Mouse (Mus musculus): ENCODE results near the gene Elmod2. TPM values are rescaled to one million over a fixed set of nuclear protein-coding genes. Genes with fewer than 3 reads are reported as not detected.
A peak's percentile ranks its signal among the peaks of the same experiment; 100 is the strongest.
"Not testable (repeated sequence)": the region's sequence is repeated elsewhere in the genome, so short reads cannot be mapped to it uniquely, and the experiment has no call there.

Elmod2 gene
- total RNA-seq, 2 experiments from 2014 or later = 6.5 to 7.1 TPM

DNA sequence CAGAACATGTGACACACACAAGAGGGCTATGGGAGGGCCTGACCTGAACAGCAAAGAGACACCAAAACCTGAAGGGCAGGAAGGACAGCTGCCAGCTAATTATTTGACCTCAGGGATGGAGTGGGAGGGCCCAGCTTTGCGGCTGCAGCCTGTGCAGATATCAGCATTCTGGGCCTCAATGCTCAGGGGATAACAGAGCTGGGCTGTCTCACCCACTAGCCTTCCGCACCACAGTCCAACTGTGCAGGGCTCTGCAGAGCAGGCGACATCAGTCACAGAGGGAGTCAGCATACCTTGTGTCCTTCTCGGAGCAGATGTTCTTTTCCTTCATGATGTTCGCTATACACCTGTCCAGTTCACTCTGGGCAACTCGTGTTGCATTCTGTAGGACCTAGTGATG is 9.9 kb downstream of the Elmod2 start:
- no peak for DNase-seq
- TF ChIP-seq CTCF (IDR thresholded peaks at IDR 0.05) = no peak
- H3K27ac ChIP-seq = no peak overlapping the region
- intact Hi-C loops (cut with DNase I) = no loop called here
- H3K4me3 ChIP-seq = no peak overlapping the region

DNA sequence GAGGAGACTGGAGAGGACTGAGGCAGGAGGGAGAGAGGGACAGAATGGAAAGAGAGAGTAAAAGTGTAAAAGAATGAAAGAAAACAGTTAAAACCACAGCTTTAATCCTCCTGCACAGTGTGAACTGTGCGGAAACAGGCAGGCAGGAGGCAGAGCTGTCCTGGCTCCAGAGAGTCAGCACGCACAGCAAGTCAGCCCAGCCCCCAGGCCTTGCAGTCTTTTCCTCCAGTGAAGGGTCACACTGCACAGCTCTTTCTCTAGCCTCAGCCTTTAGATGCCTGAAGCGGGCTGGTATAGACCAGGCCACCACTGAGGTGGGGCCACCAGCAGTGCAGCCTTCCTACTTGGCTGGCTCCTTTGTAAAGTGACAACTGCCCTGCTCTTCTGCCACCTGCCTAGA is 11.7 kb downstream of the Elmod2 start:
- Histone ChIP-seq H3K27ac (no peak overlapping the region), H3K4me3 (no peak overlapping the region)
- no peak for DNase-seq
- intact Hi-C loops (cut with DNase I) = no loop called here
- TF ChIP-seq CTCF (IDR thresholded peaks at IDR 0.05) = no peak

GRCm38 (mm10) chr8:83315691-83316090 is 16.6 kb downstream of the Elmod2 start:
- DNase-seq = no peak
- Histone ChIP-seq H3K4me3 (no peak overlapping the region), H3K27ac (no peak overlapping the region)
- TF ChIP-seq CTCF (IDR thresholded peaks at IDR 0.05) = no peak
- intact Hi-C loops (cut with DNase I) = no loop called here

- H3K27ac ChIP-seq; DNase-seq; H3K4me3 ChIP-seq; intact Hi-C loops (cut with DNase I): not testable (repeated sequence)
These were observed 17.2 kb downstream of the Elmod2 start for GRCm38 (mm10) chr8:83315084-83315483.

GRCm38 (mm10) chr8:83309836-83310235 is 22.4 kb downstream of the Elmod2 start:
- intact Hi-C loops (cut with DNase I) = no loop called here
- no peak for TF ChIP-seq CTCF (IDR thresholded peaks at IDR 0.05)
- H3K4me3 ChIP-seq = no peak overlapping the region
- DNase-seq = no peak
- H3K27ac ChIP-seq = no peak overlapping the region

GRCm38 (mm10) chr8:83304946-83305345 is 27.3 kb downstream of the Elmod2 start:
- intact Hi-C loops (cut with DNase I) = no loop called here
- no peak for DNase-seq
- Histone ChIP-seq H3K27ac (no peak overlapping the region), H3K4me3 (no peak overlapping the region)
- no peak for TF ChIP-seq CTCF (IDR thresholded peaks at IDR 0.05)

- no peak overlapping the region for H3K4me3 ChIP-seq
- TF ChIP-seq CTCF (IDR thresholded peaks at IDR 0.05) = peak; percentile 55
- H3K27ac ChIP-seq = no peak overlapping the region
- peak; percentile 24 for DNase-seq
- intact Hi-C loops (cut with DNase I) = no loop called here
These were observed 32.2 kb downstream of the Elmod2 start for GRCm38 (mm10) chr8:83300135-83300534.

DNA sequence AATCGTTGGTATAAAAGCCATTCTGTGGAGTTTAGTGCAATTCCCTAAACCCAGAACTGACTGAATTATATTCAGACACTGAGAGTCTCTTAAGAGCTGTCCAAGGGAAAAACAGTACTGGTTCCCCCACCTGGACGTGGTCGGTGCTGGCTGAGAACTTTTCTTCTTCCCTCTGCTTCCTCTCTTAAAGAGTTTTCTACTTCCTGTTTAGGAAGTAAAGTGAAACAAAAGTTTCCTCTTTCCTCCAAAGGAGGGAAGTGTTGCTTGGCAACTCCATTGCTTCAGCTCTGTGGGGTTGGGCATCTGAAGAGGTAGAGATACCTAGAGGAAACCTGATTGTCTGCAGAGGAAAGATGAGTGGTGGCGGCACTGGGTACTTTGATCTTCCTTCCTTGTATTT is 34.9 kb downstream of the Elmod2 start:
- intact Hi-C loops (cut with DNase I) = no loop called here

DNA sequence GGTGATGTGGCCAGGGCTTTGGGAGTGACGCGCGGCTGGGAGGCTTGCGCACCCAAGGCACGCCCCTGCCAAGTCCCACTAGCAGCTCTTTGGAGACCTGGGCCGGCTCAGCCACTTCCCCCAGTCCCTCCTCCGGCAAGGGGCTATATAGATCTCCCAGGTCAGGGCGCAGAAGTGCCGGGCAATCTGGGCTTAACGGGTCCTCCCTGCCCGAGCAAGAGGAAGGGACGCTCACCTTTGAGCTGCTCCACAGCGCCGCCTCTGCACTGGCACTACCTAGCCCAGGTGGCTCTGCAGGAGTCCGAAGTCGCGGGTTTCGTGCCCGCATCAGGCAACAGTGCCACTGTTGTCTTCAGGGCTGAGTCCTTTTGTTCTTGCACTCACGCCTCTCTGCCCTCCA is 42.1 kb downstream of the Elmod2 start, which contains the start of gene Ucp1:
Gene Ucp1 (plus strand): TSS at position 177 of the 400 bp plus-strand sequence.
- no peak for DNase-seq
- no peak for TF ChIP-seq CTCF (IDR thresholded peaks at IDR 0.05)
- intact Hi-C loops (cut with DNase I) = no loop called here
- H3K27ac ChIP-seq = no peak within 1 kb of the TSS
- H3K4me3 ChIP-seq = peak within 1 kb of the TSS; percentile 30

More for the DNA sequence above, 34.9 kb downstream of the Elmod2 start:
- TF ChIP-seq CTCF (IDR thresholded peaks at IDR 0.05) = no peak
- no peak overlapping the region for H3K27ac ChIP-seq
- H3K4me3 ChIP-seq = no peak overlapping the region
- DNase-seq = no peak

- intact Hi-C loops (cut with DNase I) = no loop called here
- H3K27ac ChIP-seq = no peak overlapping the region
These were observed 46.9 kb downstream of the Elmod2 start for GRCm38 (mm10) chr8:83285391-83285790.

GRCm38 (mm10) chr8:83278431-83278830 is 53.9 kb downstream of the Elmod2 start:
- no peak for DNase-seq
- Histone ChIP-seq H3K27ac (no peak overlapping the region), H3K4me3 (no peak overlapping the region)
- no peak for TF ChIP-seq CTCF (IDR thresholded peaks at IDR 0.05)
- intact Hi-C loops (cut with DNase I) = no loop called here

More at GRCm38 (mm10) chr8:83285391-83285790, 46.9 kb downstream of the Elmod2 start:
- no peak for TF ChIP-seq CTCF (IDR thresholded peaks at IDR 0.05)
- no peak overlapping the region for H3K4me3 ChIP-seq
- DNase-seq = no peak

DNA sequence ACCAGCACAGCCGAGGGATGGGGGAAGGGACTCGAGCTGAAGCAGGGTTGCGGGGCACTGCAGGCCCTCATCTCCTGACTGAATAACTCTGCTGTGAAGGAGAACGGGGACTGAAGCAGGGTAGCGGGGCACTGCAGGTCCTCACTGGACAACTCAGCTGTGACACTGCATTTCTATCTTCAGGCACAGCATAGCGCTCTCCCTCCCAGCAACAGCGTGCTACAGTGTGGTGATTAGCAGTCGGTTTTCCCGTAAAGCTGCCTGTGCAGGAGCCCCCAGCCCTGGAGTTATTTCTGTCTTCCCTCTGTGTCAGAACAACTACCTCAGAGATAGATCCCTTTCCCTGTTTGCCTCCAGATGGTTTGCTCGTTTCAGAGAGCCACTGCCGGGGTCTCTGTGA is 57.8 kb downstream of the Elmod2 start:
- Histone ChIP-seq H3K4me3 (no peak overlapping the region), H3K27ac (no peak overlapping the region)
- no peak for DNase-seq
- no peak for TF ChIP-seq CTCF (IDR thresholded peaks at IDR 0.05)
- intact Hi-C loops (cut with DNase I) = no loop called here

- intact Hi-C loops (cut with DNase I) = no loop called here
- no peak overlapping the region for H3K27ac ChIP-seq
- no peak for TF ChIP-seq CTCF (IDR thresholded peaks at IDR 0.05)
- DNase-seq = no peak
- H3K4me3 ChIP-seq = 0 out of 2 replicates have a peak overlapping the region, but pooled peaks have one; percentile 21
These were observed 59.8 kb downstream of the Elmod2 start for GRCm38 (mm10) chr8:83272464-83272863.

DNA sequence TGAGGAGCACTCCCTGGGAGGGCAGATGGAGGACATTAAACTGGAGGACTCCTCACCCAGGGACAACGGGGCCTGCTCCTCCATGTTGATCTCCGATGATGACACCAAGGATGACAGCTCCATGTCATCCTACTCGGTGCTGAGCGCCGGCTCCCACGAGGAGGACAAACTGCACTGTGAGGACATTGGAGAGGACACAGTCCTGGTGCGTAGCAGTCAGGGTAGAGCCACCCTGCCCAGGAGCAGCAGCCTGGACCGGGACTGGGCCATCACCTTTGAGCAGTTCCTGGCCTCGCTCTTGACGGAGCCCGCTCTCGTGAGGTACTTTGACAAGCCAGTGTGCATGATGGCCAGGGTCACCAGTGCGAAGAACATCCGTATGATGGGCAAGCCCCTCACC is 61.1 kb downstream of the Elmod2 start:
- no peak for DNase-seq
- no peak for TF ChIP-seq CTCF (IDR thresholded peaks at IDR 0.05)
- no peak overlapping the region for H3K27ac ChIP-seq
- intact Hi-C loops (cut with DNase I) = no loop called here
- H3K4me3 ChIP-seq = no peak overlapping the region

Other genes with a start within 250 kb of the Elmod2 start
- gene Tbc1d9, start 167.1 kb downstream of the Elmod2 start, total RNA-seq (2021) = 1 to 10 TPM in 1 of 2 experiments, under 1 TPM in 1; 0.46 to 1.1 TPM
- not detected for gene Gm10645, start 166.3 kb downstream of the Elmod2 start, total RNA-seq (2021)
- gene Ucp1, start 42.1 kb downstream of the Elmod2 start, total RNA-seq (2021) = not detected
- not detected for gene Mgat4d, start 16.0 kb upstream of the Elmod2 start, total RNA-seq (2021)
- gene Clgn, start 57.4 kb upstream of the Elmod2 start, total RNA-seq (2021) = not detected
- gene Scoc, start 125.9 kb upstream of the Elmod2 start, total RNA-seq (2021) = 10 to 100 TPM; 48.8 to 58.5 TPM
- not detected for gene Olfr370, start 203.3 kb upstream of the Elmod2 start, total RNA-seq (2021)
- gene Ndufb7, start 234.2 kb upstream of the Elmod2 start, total RNA-seq (2021) = 100 to 1,000 TPM; 282 to 397 TPM